Mouse (Mus musculus) embryonic facial prominence, embryonic 11.5 days (tissue): ENCODE measurements at regions not wholly inside any gene's neighbourhood (a gene's known extent, or its start where the extent isn't known, plus 50 kb on each side); places are given as distances from the start of the nearest gene placed in this dataset.

Experiments used
- ATAC-seq: fragments of 200-750 bp; cut with Nextera tagmentation; replicated peaks from 2 replicates; pipeline ENCODE4 v1.8.0; 2017; ENCODE audit warnings: low read depth; ENCODE audit not compliant: insufficient number of reproducible peaks, low FRiP score, low TSS enrichment
- DNase-seq: peaks from one replicate; pipeline ENCODE4 v3.0.0-alpha.2; 2015; ENCODE audit warnings: low spot score
- H3K27ac ChIP-seq: fragments of 300-500 bp; sonication (generic); replicated peaks from 2 replicates; pipeline ENCODE4 v1.5.1; 2014; ENCODE audit warnings: mild to moderate bottlenecking, low read depth, low read length, control low read depth
- H3K27me3 ChIP-seq: fragments of 300-500 bp; sonication (generic); 2 replicates; pipeline ENCODE4 v1.6.1; 2014; ENCODE audit warnings: mild to moderate bottlenecking, low read length, moderate library complexity, mixed read lengths; ENCODE audit not compliant: control insufficient read depth, insufficient read depth
- H3K36me3 ChIP-seq: fragments of 300-500 bp; sonication (generic); replicated peaks from 2 replicates; pipeline ENCODE4 v1.6.1; 2014; ENCODE audit warnings: low read depth, mild to moderate bottlenecking, low read length, moderate library complexity, mixed read lengths; ENCODE audit not compliant: control insufficient read depth, insufficient read depth
- H3K4me1 ChIP-seq: fragments of 300-500 bp; sonication (generic); 2 replicates; pipeline ENCODE4 v1.6.1; 2014; ENCODE audit warnings: low read length, mixed read lengths; ENCODE audit not compliant: control insufficient read depth, insufficient read depth
- H3K4me2 ChIP-seq: fragments of 300-500 bp; sonication (generic); 2 replicates; pipeline ENCODE4 v1.6.1; 2014; ENCODE audit warnings: low read depth, mild to moderate bottlenecking, control low read depth, low read length, moderate library complexity
- H3K4me3 ChIP-seq: fragments of 300-500 bp; sonication (generic); 2 replicates; pipeline ENCODE4 v1.5.1; 2014; ENCODE audit warnings: low read depth, low read length, control low read depth
- H3K9ac ChIP-seq: fragments of 300-500 bp; sonication (generic); replicated peaks from 2 replicates; pipeline ENCODE4 v1.6.1; 2014; ENCODE audit warnings: mild to moderate bottlenecking, control low read depth, low read length
- H3K9me3 ChIP-seq: fragments of 300-500 bp; sonication (generic); replicated peaks from 2 replicates; pipeline ENCODE4 v1.6.1; 2016; ENCODE audit warnings: mild to moderate bottlenecking, low read length, inconsistent platforms, mixed read lengths; ENCODE audit not compliant: control insufficient read depth
- WGBS: fragments of 180-500 bp; shearing (Covaris S2); extraction: QIAGEN DNeasy Blood & Tissue Kit; methylation state at CpG from one replicate; pipeline ENCODE4 v1.1.7; 2014; 5-methylcytosine and 5-hydroxymethylcytosine counted together

DNA sequence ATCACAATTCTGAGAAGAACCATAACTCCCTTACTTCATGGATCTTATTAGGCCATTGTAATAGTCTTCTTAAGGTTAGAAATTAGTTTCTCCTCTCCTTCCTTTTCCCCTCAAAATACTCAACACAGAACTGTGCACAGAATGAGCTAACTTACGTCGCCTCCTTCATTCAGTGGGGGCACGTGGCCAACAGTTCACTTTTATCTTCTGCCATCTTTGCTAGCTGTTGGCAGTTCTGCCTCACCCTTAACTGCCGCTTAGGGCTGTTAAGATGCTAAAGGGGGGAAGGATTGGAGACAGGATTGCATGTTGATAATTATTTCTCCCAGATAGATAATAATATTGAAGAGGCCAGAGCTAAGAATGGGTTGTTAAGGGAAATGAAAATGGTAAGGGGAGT lies 158.0 kb downstream of the Kcna5 start:
- H3K9me3 ChIP-seq: no peaks in the 10 kb centered on the region
- H3K27me3 ChIP-seq: no peaks in the 10 kb centered on the region
- no peak overlapping the region for H3K4me3 ChIP-seq
- ATAC-seq (no peak), DNase-seq (no peak)
- no peak overlapping the region for H3K9ac ChIP-seq
- H3K36me3 ChIP-seq: no peaks in the 10 kb centered on the region
- no peak overlapping the region for H3K27ac ChIP-seq
- no peaks in the 10 kb centered on the region for H3K4me1 ChIP-seq
- WGBS: 87% methylated on average over 4 of the region's 4 CpGs
- H3K4me2 ChIP-seq: no peak overlapping the region

DNA sequence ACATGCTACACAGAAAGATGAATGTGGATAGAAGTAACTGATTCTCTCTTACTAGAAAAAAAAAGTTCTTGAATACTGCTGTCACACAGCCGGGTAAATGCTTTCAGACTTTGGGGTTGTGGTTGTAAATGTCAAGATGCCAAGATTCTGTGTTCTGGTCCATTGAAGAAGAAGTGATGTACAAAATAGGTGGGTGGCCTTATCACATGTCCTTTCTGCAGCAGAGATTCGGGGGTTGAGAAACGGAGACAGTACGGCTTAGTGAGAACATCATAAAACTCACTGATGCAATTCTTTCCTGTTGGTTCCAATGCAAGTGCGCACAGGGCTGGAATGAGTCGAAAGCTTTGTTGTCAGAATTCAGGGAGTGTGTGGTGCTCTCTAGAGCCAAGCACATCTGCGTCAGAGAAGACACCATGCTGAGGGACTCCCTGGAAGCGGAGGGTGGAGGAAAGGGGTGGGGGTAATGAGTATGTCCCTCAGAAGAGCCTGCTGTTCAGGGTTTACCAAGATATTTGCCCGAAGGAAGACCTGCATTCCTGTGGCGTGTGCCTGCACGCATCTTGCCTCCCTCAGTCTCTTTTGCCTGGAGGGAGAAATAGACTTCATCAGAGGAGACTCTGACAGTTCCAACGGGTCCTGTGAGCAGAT lies 160.1 kb downstream of the Kcna5 start:
- no peaks in the 10 kb centered on the region for H3K36me3 ChIP-seq
- peak; percentile 62 for DNase-seq
- no peaks in the 10 kb centered on the region for H3K9me3 ChIP-seq
- no peak overlapping the region; the same call in 1 of the 2 replicates for H3K27ac ChIP-seq
- no peaks in the 10 kb centered on the region for H3K27me3 ChIP-seq
- H3K4me2 ChIP-seq: no peak overlapping the region
- H3K9ac ChIP-seq: no peak overlapping the region
- H3K4me3 ChIP-seq: no peak overlapping the region
- WGBS: 55% methylated on average over 12 of the region's 12 CpGs
- no peaks in the 10 kb centered on the region for H3K4me1 ChIP-seq
- 0 out of 2 replicates have a peak, but pooled peaks have one; percentile 56 for ATAC-seq

DNA sequence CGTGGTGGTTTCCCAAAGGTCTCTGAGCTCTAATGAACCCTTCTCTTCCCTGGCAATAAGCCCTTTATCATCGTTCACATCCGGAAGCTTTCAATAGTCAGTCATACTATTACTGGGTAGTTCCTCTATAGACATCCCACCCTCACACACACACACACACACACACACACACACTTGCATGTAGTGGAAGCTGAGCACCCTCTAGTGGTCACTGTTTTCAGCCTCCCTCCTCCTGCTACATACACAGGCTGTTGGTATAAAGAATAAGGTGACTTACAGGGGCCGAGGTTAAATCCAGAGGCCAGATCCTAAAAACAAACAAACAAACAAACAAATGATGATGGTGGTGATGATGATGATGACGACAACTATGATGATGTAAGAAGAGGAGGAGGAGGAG lies 163.2 kb downstream of the Kcna5 start:
- no peak overlapping the region for H3K9ac ChIP-seq
- ATAC-seq (no peak), DNase-seq (peak; percentile 77)
- 54% methylated on average over 5 of the region's 5 CpGs for WGBS
- H3K27ac ChIP-seq: no peak overlapping the region
- no peaks in the 10 kb centered on the region for H3K9me3 ChIP-seq
- no peak overlapping the region for H3K4me2 ChIP-seq
- no peak overlapping the region for H3K4me3 ChIP-seq
- H3K4me1 ChIP-seq: no peaks in the 10 kb centered on the region
- H3K36me3 ChIP-seq: no peaks in the 10 kb centered on the region
- H3K27me3 ChIP-seq: no peaks in the 10 kb centered on the region

DNA sequence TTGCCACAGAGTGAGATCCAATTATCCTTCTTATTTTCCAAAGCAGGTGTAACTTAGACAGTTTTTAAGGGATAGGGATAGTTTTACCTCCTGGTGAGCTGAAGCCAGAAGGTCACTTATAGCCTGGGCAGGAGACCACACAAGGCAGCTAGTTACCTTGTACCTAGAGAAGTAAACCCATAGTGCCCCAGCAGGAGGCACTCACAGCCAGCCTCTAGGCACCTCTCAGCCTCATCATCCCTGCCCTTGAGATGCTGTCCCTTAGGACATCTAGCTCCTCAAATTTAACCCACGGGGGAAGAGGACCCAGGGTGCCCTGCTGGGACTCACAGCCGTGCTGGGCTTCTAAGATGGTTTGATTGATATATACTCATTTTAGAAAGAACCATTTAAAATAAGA lies 163.7 kb downstream of the Kcna5 start:
- Histone ChIP-seq H3K9me3 (no peaks in the 10 kb centered on the region), H3K4me3 (no peak overlapping the region), H3K27ac (no peak overlapping the region), H3K27me3 (no peaks in the 10 kb centered on the region), H3K36me3 (no peaks in the 10 kb centered on the region), H3K9ac (no peak overlapping the region), H3K4me1 (no peaks in the 10 kb centered on the region), H3K4me2 (no peak overlapping the region)
- ATAC-seq (no peak), DNase-seq (no peak)
- 78% methylated on average over 2 of the region's 2 CpGs for WGBS

DNA sequence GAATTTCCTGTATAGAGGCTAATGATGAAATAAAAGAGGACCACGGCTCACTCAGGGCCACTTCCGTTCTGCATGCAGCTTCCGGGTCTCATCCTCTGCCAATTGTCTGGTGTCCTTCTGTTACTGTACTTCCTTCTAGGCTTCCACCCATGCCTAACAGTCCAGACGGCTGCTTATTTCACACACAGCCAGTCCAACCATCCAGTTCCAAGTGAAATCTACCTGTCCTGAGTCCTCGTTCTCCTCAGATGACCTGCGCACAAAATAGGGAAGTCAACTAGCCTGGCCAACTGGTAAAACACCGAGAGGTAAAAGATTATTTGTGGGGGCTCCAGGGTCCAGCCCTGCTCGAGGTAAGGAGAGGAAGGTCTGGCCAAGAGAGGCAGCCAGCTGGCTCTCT lies 169.7 kb downstream of the Kcna5 start:
- ATAC-seq: no peak
- DNase-seq: no peak
- H3K9me3 ChIP-seq: no peaks in the 10 kb centered on the region
- no peaks in the 10 kb centered on the region for H3K27me3 ChIP-seq
- H3K4me3 ChIP-seq: no peak overlapping the region
- no peak overlapping the region for H3K27ac ChIP-seq
- no peak overlapping the region for H3K4me2 ChIP-seq
- H3K9ac ChIP-seq: no peak overlapping the region
- WGBS: 89% methylated on average over 8 of the region's 8 CpGs
- no peaks in the 10 kb centered on the region for H3K4me1 ChIP-seq
- H3K36me3 ChIP-seq: no peaks in the 10 kb centered on the region

DNA sequence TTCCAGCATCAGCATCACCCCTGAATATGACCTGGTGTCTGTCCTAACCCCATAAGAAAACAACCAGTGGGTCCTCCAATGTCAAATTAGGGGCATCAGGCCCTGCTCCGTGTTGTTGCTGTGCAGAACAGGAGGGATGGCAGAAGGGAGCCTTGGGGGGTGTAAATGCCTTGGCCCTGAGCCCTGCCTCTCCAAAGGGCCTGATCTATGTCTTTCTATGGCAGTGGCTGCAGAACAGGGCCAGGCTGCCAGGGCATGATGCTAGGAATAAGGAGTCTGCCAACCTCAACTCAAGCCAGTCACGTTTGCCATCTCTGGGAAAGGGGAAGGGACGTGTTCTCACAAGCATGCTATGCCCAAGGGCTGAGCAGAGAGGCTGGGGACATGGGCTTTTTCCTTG lies 172.9 kb downstream of the Kcna5 start:
- Histone ChIP-seq H3K4me2 (no peak overlapping the region), H3K27me3 (no peaks in the 10 kb centered on the region), H3K36me3 (no peaks in the 10 kb centered on the region), H3K4me1 (no peaks in the 10 kb centered on the region), H3K9ac (no peak overlapping the region), H3K9me3 (no peaks in the 10 kb centered on the region), H3K27ac (no peak overlapping the region), H3K4me3 (no peak overlapping the region)
- WGBS: 74% methylated on average over 3 of the region's 3 CpGs
- DNase-seq (no peak), ATAC-seq (no peak)

DNA sequence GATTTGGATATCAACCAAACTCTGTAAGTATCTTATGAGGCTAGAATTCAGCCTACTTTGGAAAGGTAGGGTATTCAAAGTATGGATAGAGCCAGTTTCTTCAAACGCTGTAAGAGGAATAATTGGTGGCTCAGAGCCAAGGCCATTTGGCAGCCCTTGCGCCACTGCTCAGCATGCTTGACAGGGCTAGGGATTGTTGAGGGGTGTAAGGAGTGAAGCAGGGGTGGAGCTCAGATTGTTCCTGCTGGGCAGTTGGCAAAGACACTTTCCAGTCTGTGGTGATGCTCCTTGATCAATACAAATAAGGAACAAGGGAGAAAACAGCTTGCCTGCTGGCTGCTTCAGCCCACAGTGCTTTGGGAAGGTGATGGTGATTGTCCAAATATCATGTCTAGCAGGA lies 181.9 kb downstream of the Kcna5 start:
- Histone ChIP-seq H3K4me3 (no peak overlapping the region), H3K27me3 (no peaks in the 10 kb centered on the region), H3K9me3 (no peaks in the 10 kb centered on the region), H3K9ac (no peak overlapping the region), H3K27ac (no peak overlapping the region), H3K36me3 (no peaks in the 10 kb centered on the region), H3K4me1 (no peaks in the 10 kb centered on the region), H3K4me2 (no peak overlapping the region)
- WGBS: 65% methylated on average over 2 of the region's 2 CpGs
- ATAC-seq (no peak), DNase-seq (no peak)

DNA sequence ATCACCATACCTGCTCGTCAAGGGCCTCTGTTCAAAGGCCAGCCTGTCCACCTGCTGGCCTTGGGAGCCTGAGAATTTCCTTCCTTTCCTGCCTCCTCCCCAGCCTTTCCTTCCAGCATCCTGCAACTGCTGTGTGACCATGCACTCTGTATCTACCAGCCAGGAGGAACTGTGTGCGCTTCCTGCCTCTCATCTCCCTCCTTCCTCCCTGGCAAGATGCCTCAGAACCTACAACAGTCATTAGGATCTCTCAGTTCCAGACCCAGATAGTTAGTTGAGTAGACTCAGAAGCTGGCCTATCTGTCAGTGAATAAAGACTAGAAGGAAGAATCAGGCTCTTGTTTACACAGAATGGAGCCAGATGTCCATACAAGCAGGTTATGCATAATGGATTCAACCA lies 183.8 kb upstream of the Ntf3 start:
- WGBS: 65% methylated on average over 2 of the region's 2 CpGs
- H3K27ac ChIP-seq: no peak overlapping the region
- no peak overlapping the region for H3K4me3 ChIP-seq
- ATAC-seq (no peak), DNase-seq (no peak)
- no peaks in the 10 kb centered on the region for H3K9me3 ChIP-seq
- H3K9ac ChIP-seq: no peak overlapping the region
- H3K36me3 ChIP-seq: no peaks in the 10 kb centered on the region
- no peaks in the 10 kb centered on the region for H3K4me1 ChIP-seq
- H3K4me2 ChIP-seq: no peak overlapping the region
- no peaks in the 10 kb centered on the region for H3K27me3 ChIP-seq
